Mouse (Mus musculus) neural tube, embryonic 10.5 days (tissue): ENCODE results near the gene Ncf1.

Experiments used
- DNase-seq: peaks from one replicate; pipeline ENCODE4 v3.0.0-alpha.2; 2017; ENCODE audit warnings: low spot score; ENCODE audit errors: extremely low spot score

Gene Ncf1

GRCm38 (mm10) chr5:134229391-134229790 is at the start of gene Ncf1:
Gene Ncf1 (minus strand): TSS chr5:134229625.
- DNase-seq = no peak

DNA sequence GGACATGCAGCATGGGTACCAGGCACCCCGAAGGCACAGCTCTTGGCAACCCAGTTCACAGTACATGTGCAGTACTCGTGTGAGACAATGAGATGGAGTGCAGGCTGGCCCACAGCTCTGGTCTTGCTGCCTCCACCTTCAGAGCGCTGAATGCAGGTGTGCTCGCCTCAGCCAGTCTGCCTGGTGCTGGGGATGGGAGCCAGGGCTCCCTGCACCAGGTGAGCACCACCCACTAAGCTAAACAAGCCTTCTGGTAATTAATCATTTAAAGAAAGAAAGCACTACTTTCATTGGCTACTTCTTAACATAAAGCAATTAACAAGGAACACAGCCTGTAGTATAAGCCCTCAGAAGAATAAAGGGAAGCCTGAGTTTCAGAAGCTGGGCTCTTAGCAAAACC is 47.7 kb upstream of the Ncf1 start:
- DNase-seq = no peak

DNA sequence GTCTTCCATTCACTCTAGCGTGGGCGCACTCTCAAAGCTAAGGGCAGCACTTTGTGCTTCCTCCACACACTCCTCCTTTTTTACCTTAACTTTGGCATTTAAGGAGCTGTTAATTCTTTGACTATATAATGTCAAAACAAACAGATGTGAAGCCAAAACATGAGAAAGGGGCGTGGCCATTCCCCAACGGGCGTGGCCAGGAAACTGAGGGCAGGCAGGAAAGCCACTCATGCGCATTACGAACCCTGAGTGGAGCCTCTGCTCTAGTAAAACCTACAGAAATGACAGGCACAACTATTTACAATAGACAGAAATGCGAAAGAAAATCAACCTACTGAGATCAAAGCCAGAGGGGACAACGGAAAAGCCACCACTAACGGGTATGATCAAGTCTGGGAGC is 46.1 kb upstream of the Ncf1 start:
- DNase-seq = no peak

GRCm38 (mm10) chr5:134275021-134275420 is 45.6 kb upstream of the Ncf1 start:
- DNase-seq = no peak

- DNase-seq = no peak
Observed at GRCm38 (mm10) chr5:134273761-134274160, 44.3 kb upstream of the Ncf1 start.

DNA sequence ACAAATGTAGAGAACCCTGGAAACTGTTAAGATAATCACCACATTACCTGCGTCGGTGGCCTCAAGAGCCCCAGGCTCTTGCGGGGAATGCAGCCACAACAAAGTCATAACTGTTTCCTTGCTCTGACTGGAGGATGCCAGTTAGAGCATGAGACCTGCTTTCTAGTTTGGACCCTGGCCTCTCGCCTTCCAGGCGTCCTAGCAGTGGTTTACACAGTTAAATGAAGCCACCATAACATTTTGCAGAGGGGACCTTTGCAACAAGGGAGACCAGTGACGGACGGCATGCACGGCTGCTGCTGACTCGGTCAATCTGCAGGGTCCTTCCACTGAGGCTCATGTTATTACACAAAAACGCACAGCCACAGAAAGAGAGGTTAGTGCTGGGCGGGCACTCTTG is 43.3 kb upstream of the Ncf1 start:
- DNase-seq = no peak

DNA sequence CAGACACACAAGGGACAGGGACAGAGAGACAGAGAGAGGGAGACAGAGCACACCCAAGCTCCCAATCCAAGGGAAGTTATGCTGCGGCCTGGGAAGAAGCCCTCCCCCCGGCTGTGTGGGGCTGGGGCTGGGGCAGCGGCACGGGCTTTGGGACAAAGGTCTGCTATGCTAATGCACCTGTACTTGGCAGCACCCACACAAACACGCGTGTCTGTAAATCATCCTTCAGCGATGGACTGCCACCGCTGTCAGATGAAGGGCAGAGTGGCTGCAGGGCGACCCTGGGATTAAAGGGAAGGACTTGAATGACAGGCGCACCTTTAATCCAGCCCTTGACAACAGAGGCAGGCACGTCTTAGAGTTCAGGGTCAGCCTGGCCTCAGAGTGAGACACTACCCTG is 42.0 kb upstream of the Ncf1 start:
- DNase-seq = no peak

DNA sequence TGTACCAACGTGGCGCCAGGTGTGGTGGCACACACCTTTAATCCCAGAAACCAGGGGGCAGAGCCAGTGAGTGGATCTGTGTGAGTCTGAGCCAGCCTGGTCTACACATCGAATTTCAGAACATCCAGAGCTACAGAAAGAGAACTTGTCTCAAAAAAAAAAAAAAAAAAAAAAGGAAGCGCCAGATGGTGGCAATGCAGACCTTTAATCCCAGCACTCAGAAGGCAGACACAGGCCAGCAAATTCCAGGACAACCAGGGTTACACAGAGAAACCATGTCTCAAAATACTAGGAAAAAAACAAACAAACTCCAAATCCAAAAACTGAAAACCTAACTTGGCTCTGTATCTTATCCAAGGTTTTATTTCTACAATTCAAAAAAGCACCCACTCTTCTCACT is 41.1 kb upstream of the Ncf1 start:
- no peak for DNase-seq

DNA sequence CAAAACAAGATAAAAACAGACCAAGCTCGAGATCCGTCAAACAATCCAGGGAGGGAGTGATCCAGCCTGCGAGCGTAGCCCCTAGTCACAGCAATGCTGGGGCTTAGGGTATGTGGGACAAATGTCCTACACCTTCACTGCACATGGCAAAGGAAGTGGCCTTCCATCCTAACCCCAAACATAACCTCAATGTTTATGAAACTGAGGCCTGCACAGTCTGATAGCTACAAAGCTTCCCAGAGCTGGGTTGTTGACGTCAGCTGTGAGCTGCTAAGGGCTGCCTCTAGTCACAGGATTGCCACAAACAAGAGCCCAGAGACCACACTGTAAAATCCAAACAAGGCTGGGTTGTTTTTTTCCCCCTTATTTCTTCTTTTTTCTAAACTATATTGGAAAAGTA is 40.3 kb upstream of the Ncf1 start:
- DNase-seq = no peak

DNA sequence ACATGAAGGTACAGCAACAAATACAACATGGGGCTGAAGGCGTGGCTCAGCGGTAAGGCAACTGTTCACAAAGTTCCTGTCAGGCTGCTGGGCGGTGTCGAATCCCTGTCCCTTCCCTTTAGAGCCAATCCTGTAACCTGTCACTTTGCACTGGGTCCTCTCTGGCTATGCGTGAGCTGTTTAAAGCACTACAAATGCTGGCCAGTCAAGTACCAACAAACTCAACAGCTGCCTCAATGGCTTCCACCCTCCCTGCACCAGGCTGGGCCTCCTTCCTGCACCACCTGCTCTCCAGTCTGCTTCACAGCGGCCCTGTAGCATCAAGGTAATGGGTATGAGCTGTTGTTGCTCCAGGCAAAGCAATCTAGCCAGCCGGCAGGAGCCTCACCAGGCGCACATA is 39.3 kb upstream of the Ncf1 start:
- no peak for DNase-seq

- no peak for DNase-seq
Observed at GRCm38 (mm10) chr5:134266404-134266803, 37.0 kb upstream of the Ncf1 start.

- no peak for DNase-seq
Observed at GRCm38 (mm10) chr5:134265890-134266289, 36.5 kb upstream of the Ncf1 start.

DNA sequence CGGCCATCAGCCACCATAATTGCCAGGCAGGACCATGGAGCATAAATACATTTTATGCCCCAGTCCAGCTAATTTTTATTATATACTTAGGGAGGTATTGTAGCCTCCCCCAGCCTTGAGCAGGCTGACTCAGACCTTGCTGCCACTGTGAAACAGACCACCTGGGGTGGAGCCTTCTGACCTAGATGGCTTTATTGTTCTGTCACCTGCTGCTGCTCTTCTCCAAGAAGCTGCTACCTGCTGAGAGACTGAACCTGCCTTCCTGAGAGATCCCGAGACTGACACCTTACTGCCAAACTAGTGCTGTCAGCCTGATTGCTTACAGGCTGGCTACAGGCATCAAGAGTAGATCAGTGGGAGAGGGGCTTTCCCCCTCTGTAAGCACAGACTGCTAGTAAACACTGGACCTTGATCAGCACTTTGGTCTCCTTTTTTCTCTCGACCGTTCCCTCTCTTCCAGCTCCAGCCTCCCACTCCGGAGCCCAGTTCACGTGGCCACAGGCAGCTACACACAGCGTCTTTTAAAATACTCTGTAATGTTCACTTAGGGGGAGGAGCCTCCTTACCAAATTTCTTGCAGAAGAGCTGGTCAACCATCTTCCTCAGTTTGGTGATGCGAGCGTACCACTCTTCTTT is 30.7 kb upstream of the Ncf1 start:
- DNase-seq = no peak

DNA sequence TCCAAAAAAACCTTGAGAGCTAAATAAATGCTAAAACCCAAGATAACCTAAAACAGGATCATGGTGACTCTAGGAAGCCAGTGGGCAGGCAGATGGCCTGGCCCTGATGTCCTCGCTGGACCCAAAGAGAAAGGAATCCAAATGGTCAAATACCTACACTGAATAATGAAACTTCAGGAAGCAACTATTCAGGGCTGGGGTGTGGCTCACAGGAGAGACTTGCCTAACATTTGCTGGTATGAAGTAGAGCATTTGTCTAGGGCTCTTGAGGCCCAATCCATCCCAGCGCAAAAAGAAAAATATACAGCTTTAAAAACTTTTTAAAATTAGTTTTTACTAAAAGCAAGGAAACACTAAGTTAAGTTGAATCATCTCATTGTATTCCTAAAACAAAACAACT is 29.5 kb upstream of the Ncf1 start:
- DNase-seq = no peak

- DNase-seq = no peak
Observed at GRCm38 (mm10) chr5:134258395-134258794, 29.0 kb upstream of the Ncf1 start.

DNA sequence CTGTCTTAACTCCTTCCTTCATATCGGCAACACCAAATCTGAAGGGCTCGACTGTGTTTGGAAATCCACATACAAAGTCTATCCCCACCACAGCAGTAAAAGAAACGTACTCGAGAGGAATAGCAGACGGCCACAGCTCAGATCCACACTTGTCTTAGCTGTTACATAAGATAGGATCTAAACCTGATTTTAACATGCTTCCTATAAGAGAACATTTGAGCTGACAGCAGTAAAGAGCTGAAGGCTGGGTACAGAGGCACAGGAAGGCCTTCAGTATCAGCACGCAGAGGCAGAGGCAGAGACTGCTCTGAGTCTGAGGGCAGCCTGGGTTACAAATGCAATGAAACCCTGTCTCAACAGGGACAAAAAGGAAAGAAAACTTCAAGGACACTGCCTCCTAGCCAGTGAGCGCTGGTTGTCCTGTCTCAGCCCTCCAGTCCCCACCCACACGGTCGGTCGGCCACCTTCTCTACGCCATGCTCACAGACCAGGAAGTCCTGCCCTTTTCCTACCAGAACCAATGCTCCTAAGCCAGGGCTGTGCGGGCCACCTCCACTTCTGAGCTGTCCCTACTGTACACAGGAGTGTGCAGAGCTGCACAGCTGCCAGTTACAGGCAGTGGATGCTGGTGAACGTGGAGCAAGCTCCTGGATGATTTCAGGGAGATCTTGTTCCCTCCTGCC is 28.1 kb upstream of the Ncf1 start:
- DNase-seq = no peak

DNA sequence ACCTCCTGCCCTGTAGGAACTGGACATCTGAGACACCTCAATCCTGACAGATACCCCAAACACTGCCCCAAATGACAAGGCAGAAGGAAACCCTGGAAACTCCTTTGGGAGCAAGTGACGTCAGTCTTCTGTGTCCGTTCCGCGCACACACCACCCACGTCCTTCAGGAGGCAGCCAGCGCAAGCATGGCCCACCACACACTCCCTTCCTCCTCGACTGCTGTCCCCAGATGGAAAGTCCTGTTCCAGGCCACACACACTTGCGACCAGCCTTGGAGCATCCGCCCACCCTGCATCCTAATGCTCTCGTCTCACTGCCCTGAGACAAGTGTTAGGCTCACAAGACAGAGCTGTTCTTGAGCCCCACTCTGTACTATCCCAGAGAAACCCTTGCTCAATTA is 25.9 kb upstream of the Ncf1 start:
- no peak for DNase-seq

DNA sequence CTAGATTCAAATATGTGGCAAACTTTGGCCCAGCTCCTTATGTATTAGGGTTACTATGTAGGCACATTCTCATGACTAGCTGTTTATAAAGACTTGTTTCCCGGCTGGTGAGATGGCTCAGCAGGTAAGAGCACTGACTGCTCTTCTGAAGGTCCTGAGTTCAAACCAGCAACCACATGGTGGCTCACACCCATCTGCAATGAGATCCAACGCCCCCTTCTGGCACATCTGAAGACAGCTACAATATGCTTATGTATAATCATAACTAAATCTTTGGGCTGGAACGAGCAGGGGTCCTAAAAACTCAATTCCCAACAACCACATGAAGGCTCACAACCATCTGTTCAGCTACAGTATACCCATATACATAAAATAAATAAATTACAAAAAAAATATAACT is 24.4 kb upstream of the Ncf1 start:
- no peak for DNase-seq

DNA sequence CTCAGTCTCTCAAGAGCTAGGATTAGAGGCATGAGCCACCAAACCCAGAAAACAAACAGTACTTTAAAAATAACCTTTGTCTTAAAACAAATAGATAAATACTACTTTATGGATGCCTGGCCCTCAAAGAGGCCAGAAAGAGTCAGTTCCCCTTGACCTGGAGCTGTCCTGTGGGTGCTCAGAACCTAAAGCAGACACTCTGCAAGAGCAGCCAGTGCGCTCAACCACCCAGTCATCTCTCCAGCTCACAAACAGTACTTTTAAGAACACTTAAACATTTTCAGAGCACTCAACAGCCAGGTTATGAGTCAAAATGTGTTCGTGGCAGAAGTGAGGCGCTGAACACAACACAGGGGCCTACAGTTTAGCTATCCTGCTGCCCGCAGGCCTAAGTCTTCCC is 21.7 kb upstream of the Ncf1 start:
- no peak for DNase-seq

DNA sequence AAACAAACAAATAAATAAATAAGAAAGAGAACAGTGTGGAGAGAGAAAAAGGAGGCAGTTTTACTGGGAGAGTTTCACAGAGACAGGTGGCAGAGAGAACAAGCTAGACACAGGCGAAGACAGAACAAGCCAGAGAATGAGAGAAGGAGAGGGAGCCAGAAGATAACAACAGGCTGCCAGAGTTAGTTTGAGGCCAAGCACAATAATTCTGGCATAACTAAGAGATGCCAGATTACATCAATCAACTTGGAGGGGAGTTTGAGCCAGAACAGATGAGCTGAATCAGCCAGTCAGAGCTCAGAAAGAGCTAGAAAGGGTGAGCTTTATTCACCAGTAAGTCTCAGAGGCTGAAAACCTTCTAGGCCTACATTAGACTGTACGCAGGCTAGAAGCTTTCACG is 21.2 kb upstream of the Ncf1 start:
- DNase-seq = no peak

GRCm38 (mm10) chr5:134249245-134249649 is 19.8 kb upstream of the Ncf1 start:
- no peak for DNase-seq

- DNase-seq = no peak
Observed at GRCm38 (mm10) chr5:134248608-134249244, 19.3 kb upstream of the Ncf1 start.

- no peak for DNase-seq
Observed at GRCm38 (mm10) chr5:134246146-134246545, 16.7 kb upstream of the Ncf1 start.
